Mouse (Mus musculus): ENCODE results near the gene Tuft1. TPM values are rescaled to one million over a fixed set of nuclear protein-coding genes. Genes with fewer than 3 reads are reported as not detected.

The Tuft1 gene
- polyA plus RNA-seq, 1 experiment from 2014 or later: 10.9 TPM

GRCm38 (mm10) chr3:94613258-94613878 lies 45.3 kb downstream of the Tuft1 start:
- Histone ChIP-seq H3K4me1 (replicated peaks; ENCODE audit: control insufficient read depth, insufficient read depth, low read length) (no peaks in the 10 kb centered on the region), H3K9me3 (ENCODE audit: control insufficient read depth, low read length) (no peaks in the 10 kb centered on the region), H3K27ac (ENCODE audit: low read depth) (no peak overlapping the region), H3K36me3 (ENCODE audit: control insufficient read depth, insufficient read depth, low read length) (no peaks in the 10 kb centered on the region), H3K9ac (ENCODE audit: low read length) (no peak overlapping the region), H3K4me3 (ENCODE audit: low read depth, low read length) (no peak overlapping the region), H3K4me2 (ENCODE audit: low read length) (no peak overlapping the region), H3K27me3 (replicated peaks; ENCODE audit: control insufficient read depth, insufficient read depth, low read length) (no peaks in the 10 kb centered on the region)
- no peak for ATAC-seq (replicated peaks; ENCODE audit: low FRiP score, low TSS enrichment, low read depth)
- WGBS: 75% methylated on average over 7 of the region's 7 CpGs
- no peak for DNase-seq (ENCODE audit: low spot score)

DNA sequence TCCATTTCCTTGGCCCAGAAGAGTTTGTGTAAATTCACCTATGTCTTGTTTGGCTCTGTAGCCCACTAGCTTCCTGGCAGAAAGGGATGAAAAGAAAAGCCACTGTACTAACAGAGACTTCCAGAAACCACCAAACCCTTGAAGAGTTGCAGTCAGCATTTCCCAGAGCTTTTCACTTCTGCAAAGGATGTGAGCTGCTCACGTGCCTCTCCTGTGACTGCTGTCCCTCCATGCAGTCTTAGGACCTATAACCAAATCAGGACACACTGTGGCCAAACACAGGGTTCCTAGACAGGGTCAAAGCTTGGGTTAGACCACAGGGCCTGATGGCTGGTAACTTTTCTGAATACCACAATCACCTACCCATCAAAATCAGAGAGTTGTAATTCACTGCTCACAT lies 46.4 kb downstream of the Tuft1 start:
- no peaks in the 10 kb centered on the region for H3K27me3 ChIP-seq (replicated peaks; ENCODE audit: control insufficient read depth, insufficient read depth, low read length)
- no peak for ATAC-seq (replicated peaks; ENCODE audit: low FRiP score, low TSS enrichment, low read depth)
- H3K4me2 ChIP-seq (ENCODE audit: low read length): no peak overlapping the region
- H3K9ac ChIP-seq (ENCODE audit: low read length): no peak overlapping the region
- WGBS: 73% methylated on average over 1 of the region's 1 CpGs
- DNase-seq (ENCODE audit: low spot score): no peak
- H3K9me3 ChIP-seq (ENCODE audit: control insufficient read depth, low read length): no peaks in the 10 kb centered on the region
- H3K4me1 ChIP-seq (replicated peaks; ENCODE audit: control insufficient read depth, insufficient read depth, low read length): no peaks in the 10 kb centered on the region
- H3K4me3 ChIP-seq (ENCODE audit: low read depth, low read length): no peak overlapping the region
- H3K27ac ChIP-seq (ENCODE audit: low read depth): no peak overlapping the region
- H3K36me3 ChIP-seq (ENCODE audit: control insufficient read depth, insufficient read depth, low read length): no peaks in the 10 kb centered on the region

GRCm38 (mm10) chr3:94611834-94612233 lies 46.8 kb downstream of the Tuft1 start:
- H3K4me2 ChIP-seq (ENCODE audit: low read length): no peak overlapping the region
- H3K27ac ChIP-seq (ENCODE audit: low read depth): no peak overlapping the region
- DNase-seq (ENCODE audit: low spot score) (no peak), ATAC-seq (replicated peaks; ENCODE audit: low FRiP score, low TSS enrichment, low read depth) (no peak)
- H3K36me3 ChIP-seq (ENCODE audit: control insufficient read depth, insufficient read depth, low read length): no peaks in the 10 kb centered on the region
- no peak overlapping the region for H3K9ac ChIP-seq (ENCODE audit: low read length)
- 72% methylated on average over 5 of the region's 5 CpGs for WGBS
- no peaks in the 10 kb centered on the region for H3K27me3 ChIP-seq (replicated peaks; ENCODE audit: control insufficient read depth, insufficient read depth, low read length)
- H3K4me3 ChIP-seq (ENCODE audit: low read depth, low read length): no peak overlapping the region
- H3K9me3 ChIP-seq (ENCODE audit: control insufficient read depth, low read length): no peaks in the 10 kb centered on the region
- H3K4me1 ChIP-seq (replicated peaks; ENCODE audit: control insufficient read depth, insufficient read depth, low read length): no peaks in the 10 kb centered on the region

DNA sequence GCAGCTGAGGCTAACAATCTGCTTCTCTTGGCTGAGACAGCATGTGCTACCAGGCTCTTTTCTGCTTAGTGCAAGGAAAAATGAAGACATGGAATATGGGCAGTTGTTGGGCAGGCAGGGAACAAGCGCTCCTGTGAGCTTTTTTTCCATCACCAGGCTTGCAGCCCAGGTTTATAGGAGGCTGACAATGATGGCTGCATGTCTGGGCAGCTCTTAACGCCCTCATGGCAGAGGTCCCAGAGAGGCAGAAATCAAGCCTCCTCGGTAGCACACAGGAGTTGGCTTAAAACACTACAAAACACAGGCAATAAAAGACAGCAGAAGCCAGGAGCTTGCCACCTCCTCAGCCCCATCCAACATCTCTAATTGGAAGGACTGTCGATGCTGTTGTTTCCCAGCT lies 47.3 kb downstream of the Tuft1 start:
- no peak overlapping the region for H3K9ac ChIP-seq (ENCODE audit: low read length)
- no peak overlapping the region for H3K4me3 ChIP-seq (ENCODE audit: low read depth, low read length)
- no peak overlapping the region for H3K4me2 ChIP-seq (ENCODE audit: low read length)
- no peak overlapping the region for H3K27ac ChIP-seq (ENCODE audit: low read depth)
- H3K36me3 ChIP-seq (ENCODE audit: control insufficient read depth, insufficient read depth, low read length): no peaks in the 10 kb centered on the region
- H3K4me1 ChIP-seq (replicated peaks; ENCODE audit: control insufficient read depth, insufficient read depth, low read length): no peaks in the 10 kb centered on the region
- DNase-seq (ENCODE audit: low spot score) (no peak), ATAC-seq (replicated peaks; ENCODE audit: low FRiP score, low TSS enrichment, low read depth) (no peak)
- H3K27me3 ChIP-seq (replicated peaks; ENCODE audit: control insufficient read depth, insufficient read depth, low read length): no peaks in the 10 kb centered on the region
- WGBS: 52% methylated on average over 4 of the region's 4 CpGs
- no peaks in the 10 kb centered on the region for H3K9me3 ChIP-seq (ENCODE audit: control insufficient read depth, low read length)

DNA sequence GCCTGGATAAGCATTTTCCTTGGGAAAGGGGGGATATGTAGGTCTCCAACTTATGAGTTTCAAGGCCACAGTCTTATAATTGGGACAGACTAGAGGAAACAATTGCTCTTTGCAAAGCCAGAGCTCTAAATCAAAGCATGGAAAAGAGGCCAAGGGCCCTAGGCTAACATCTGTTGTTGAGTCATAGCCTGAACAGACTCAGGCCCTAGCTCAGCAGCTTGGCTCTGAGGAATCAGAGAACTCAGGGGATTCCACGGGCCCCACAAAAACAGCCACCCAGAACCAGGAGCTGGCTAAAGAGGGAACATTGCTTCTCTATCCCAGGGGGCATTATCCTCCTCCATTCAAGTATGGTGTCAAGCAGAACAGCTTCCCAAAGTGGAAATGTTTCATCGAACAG lies 48.1 kb downstream of the Tuft1 start:
- Histone ChIP-seq H3K27me3 (replicated peaks; ENCODE audit: control insufficient read depth, insufficient read depth, low read length) (no peaks in the 10 kb centered on the region), H3K9ac (ENCODE audit: low read length) (no peak overlapping the region), H3K9me3 (ENCODE audit: control insufficient read depth, low read length) (no peaks in the 10 kb centered on the region), H3K36me3 (ENCODE audit: control insufficient read depth, insufficient read depth, low read length) (no peaks in the 10 kb centered on the region), H3K4me2 (ENCODE audit: low read length) (no peak overlapping the region), H3K4me3 (ENCODE audit: low read depth, low read length) (no peak overlapping the region), H3K4me1 (replicated peaks; ENCODE audit: control insufficient read depth, insufficient read depth, low read length) (no peaks in the 10 kb centered on the region), H3K27ac (ENCODE audit: low read depth) (no peak overlapping the region)
- ATAC-seq (replicated peaks; ENCODE audit: low FRiP score, low TSS enrichment, low read depth) (no peak), DNase-seq (ENCODE audit: low spot score) (no peak)
- WGBS: 83% methylated on average over 2 of the region's 2 CpGs

GRCm38 (mm10) chr3:94609621-94610020 lies 49.1 kb downstream of the Tuft1 start:
- H3K4me1 ChIP-seq (replicated peaks; ENCODE audit: control insufficient read depth, insufficient read depth, low read length): no peaks in the 10 kb centered on the region
- 92% methylated on average over 3 of the region's 3 CpGs for WGBS
- H3K27ac ChIP-seq (ENCODE audit: low read depth): no peak overlapping the region
- H3K4me2 ChIP-seq (ENCODE audit: low read length): no peak overlapping the region
- no peak overlapping the region for H3K9ac ChIP-seq (ENCODE audit: low read length)
- DNase-seq (ENCODE audit: low spot score): no peak
- H3K9me3 ChIP-seq (ENCODE audit: control insufficient read depth, low read length): no peaks in the 10 kb centered on the region
- no peaks in the 10 kb centered on the region for H3K27me3 ChIP-seq (replicated peaks; ENCODE audit: control insufficient read depth, insufficient read depth, low read length)
- H3K36me3 ChIP-seq (ENCODE audit: control insufficient read depth, insufficient read depth, low read length): no peaks in the 10 kb centered on the region
- H3K4me3 ChIP-seq (ENCODE audit: low read depth, low read length): no peak overlapping the region
- no peak for ATAC-seq (replicated peaks; ENCODE audit: low FRiP score, low TSS enrichment, low read depth)

DNA sequence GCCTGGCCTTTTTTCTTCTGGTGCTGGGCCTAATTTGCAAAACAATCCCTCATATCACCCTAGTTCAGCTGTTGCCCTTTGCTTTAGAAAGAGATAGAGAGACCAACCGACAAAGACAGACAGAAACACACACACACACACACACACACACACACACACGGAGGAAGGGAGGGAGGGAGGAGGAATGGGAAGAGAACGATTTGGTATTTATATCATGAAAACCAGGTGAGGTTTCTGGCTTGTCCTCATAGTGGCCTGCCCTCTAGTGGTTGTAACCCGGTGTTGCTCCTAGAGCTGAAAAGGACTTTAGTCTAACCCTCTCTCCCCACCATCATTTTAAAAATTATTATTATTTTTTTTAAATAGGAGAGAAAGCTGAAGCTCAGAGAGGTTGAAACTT lies 56.7 kb downstream of the Tuft1 start:
- Histone ChIP-seq H3K27me3 (replicated peaks; ENCODE audit: control insufficient read depth, insufficient read depth, low read length) (no peaks in the 10 kb centered on the region), H3K4me2 (ENCODE audit: low read length) (no peak overlapping the region), H3K36me3 (ENCODE audit: control insufficient read depth, insufficient read depth, low read length) (no peaks in the 10 kb centered on the region), H3K9me3 (ENCODE audit: control insufficient read depth, low read length) (no peaks in the 10 kb centered on the region), H3K4me3 (ENCODE audit: low read depth, low read length) (no peak overlapping the region), H3K4me1 (replicated peaks; ENCODE audit: control insufficient read depth, insufficient read depth, low read length) (no peaks in the 10 kb centered on the region), H3K9ac (ENCODE audit: low read length) (no peak overlapping the region), H3K27ac (ENCODE audit: low read depth) (no peak overlapping the region)
- WGBS: 0% methylated on average over 4 of the region's 4 CpGs
- ATAC-seq (replicated peaks; ENCODE audit: low FRiP score, low TSS enrichment, low read depth) (no peak), DNase-seq (ENCODE audit: low spot score) (peak; percentile 71)

DNA sequence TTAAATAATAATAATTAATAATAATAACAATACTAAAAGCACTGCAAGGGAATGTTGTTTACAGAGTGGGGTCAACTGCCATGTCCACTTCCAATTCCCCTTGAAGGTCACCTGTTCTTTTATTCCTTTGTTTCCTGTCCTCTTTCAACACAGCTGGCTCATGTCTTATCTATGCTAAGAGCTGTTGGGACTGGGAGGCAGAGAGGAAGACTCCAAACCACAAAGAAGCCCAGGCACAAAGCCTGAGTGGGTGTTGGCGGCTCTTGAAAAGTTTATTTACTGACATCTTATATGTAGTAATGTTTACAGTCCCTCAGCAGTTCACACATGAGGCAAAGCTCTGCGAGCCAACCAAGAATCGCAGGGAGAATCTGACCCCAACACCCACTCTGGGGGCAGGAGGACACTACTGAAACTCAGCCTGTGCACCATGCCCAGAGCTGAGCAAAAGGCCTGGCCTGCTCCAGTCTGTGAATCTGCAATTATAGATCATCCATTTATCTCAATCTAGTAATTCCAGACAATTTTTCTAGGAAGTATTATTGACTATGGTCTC lies 61.4 kb downstream of the Tuft1 start:
- Histone ChIP-seq H3K4me2 (ENCODE audit: low read length) (no peak overlapping the region), H3K27me3 (replicated peaks; ENCODE audit: control insufficient read depth, insufficient read depth, low read length) (no peaks in the 10 kb centered on the region), H3K4me1 (replicated peaks; ENCODE audit: control insufficient read depth, insufficient read depth, low read length) (no peaks in the 10 kb centered on the region), H3K36me3 (ENCODE audit: control insufficient read depth, insufficient read depth, low read length) (no peaks in the 10 kb centered on the region), H3K4me3 (ENCODE audit: low read depth, low read length) (no peak overlapping the region), H3K27ac (ENCODE audit: low read depth) (no peak overlapping the region), H3K9ac (ENCODE audit: low read length) (no peak overlapping the region), H3K9me3 (ENCODE audit: control insufficient read depth, low read length) (0 out of 2 replicates have a peak, but pooled peaks cover 2% of the 10 kb centered on the region)
- ATAC-seq (replicated peaks; ENCODE audit: low FRiP score, low TSS enrichment, low read depth) (no peak), DNase-seq (ENCODE audit: low spot score) (no peak)
- 52% methylated on average over 3 of the region's 3 CpGs for WGBS

DNA sequence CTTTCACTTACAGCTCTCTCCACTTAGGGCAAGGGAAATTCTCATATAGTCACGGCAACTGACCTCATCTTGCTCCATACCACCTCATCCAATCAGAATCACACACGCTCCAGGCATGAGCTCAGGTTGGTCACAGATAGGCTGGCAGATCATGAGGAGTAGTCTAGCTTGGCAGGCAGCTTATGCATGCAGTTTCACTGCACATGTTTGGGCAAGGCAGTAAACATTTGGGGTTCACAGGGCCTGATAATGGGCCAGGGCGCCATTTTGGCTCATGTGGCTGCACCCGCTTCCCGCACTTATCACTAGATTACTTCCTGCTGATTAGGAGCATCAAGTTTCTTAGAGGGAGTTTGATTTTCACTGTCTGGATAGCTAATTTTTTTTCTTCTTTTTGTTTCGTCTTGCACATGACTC lies 62.8 kb downstream of the Tuft1 start:
- Histone ChIP-seq H3K4me1 (replicated peaks; ENCODE audit: control insufficient read depth, insufficient read depth, low read length) (no peaks in the 10 kb centered on the region), H3K36me3 (ENCODE audit: control insufficient read depth, insufficient read depth, low read length) (no peaks in the 10 kb centered on the region), H3K27ac (ENCODE audit: low read depth) (no peak overlapping the region), H3K9me3 (ENCODE audit: control insufficient read depth, low read length) (0 out of 2 replicates have a peak, but pooled peaks cover 2% of the 10 kb centered on the region), H3K4me3 (ENCODE audit: low read depth, low read length) (no peak overlapping the region), H3K27me3 (replicated peaks; ENCODE audit: control insufficient read depth, insufficient read depth, low read length) (no peaks in the 10 kb centered on the region), H3K9ac (ENCODE audit: low read length) (no peak overlapping the region), H3K4me2 (ENCODE audit: low read length) (no peak overlapping the region)
- no peak for DNase-seq (ENCODE audit: low spot score)
- WGBS: 88% methylated on average over 6 of the region's 6 CpGs
- no peak for ATAC-seq (replicated peaks; ENCODE audit: low FRiP score, low TSS enrichment, low read depth)
